Mouse (Mus musculus) leukemia stem cell, adult 10-12 weeks (primary cell): ENCODE measurements around the gene A2m. TPM values are rescaled to one million over a fixed set of nuclear protein-coding genes. Genes with fewer than 3 reads are reported as not detected.

ENCODE experiments used
- polyA plus RNA-seq: library from polyadenylated mRNA; stranded (reverse); fragments of >175 nt; gene quantifications from 2 replicates; pipeline ENCODE4 v1.2.3, GENCODE M21; 2012; ENCODE audit warnings: low replicate concordance

The A2m gene
- not detected in 2 replicates for polyA plus RNA-seq

GRCm38 (mm10) chr6:121635076-121635475, at the start of gene A2m:
A2m (plus strand) TSS chr6:121635376.

Other genes starting within 250 kb of the A2m start
- gene Iqsec3, start 161.7 kb upstream of the A2m start, polyA plus RNA-seq, result not detected in 2 replicates
- not detected in 2 replicates for gene Gm7298, start 97.6 kb downstream of the A2m start, polyA plus RNA-seq
- not detected in 2 replicates for gene Mug1, start 203.2 kb downstream of the A2m start, polyA plus RNA-seq